Mouse (Mus musculus): ENCODE measurements around the gene Umod. TPM values are rescaled to one million over a fixed set of nuclear protein-coding genes. Genes with fewer than 3 reads are reported as not detected.
A peak's percentile ranks its signal among the peaks of the same experiment; 100 is the strongest.

The Umod gene
- total RNA-seq, 1 experiment, result not detected

DNA sequence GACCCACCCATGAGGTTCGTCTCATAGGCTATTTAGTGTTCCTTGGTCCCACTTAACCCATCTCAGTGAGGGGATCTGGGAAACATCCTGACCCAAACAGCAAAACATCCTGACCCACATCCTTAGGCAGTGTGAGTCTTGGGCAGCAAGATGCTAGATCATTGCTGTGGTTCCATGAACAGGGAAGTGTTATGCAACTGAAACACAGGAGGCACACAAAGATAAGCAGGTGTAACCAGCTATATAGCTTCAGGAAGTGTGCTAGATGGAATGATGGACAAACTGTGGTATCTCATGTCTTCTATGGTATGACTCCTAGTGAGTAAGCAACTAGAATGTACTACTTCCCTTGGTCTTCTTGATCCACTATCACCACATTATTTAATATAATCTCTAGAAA lies 37.1 kb downstream of the Umod start:
- Histone ChIP-seq H3K4me3 (ENCODE audit: insufficient read depth in 1 of 2, low read depth in 1 of 2, low read length in 2 of 2, poor library complexity in 1 of 2, severe bottlenecking in 1 of 2) (no peak overlapping the region), H3K36me3 (ENCODE audit: control insufficient read depth, insufficient read depth, low read length, poor library complexity, severe bottlenecking) (no peaks in the 10 kb centered on the region), H3K4me1 (ENCODE audit: control insufficient read depth in 2 of 2, insufficient read depth in 2 of 2, low read length in 2 of 2, poor library complexity in 1 of 2) (no peaks in the 10 kb centered on the region), H3K9ac (ENCODE audit: insufficient read depth, low read depth, low read length, poor library complexity, severe bottlenecking) (no peak overlapping the region), H3K9me3 (ENCODE audit: control insufficient read depth, insufficient read depth, low read depth, low read length) (no peaks in the 10 kb centered on the region), H3K27ac (ENCODE audit: insufficient read depth, low read depth, low read length, poor library complexity, severe bottlenecking) (no peak overlapping the region)
- in situ Hi-C loops (cut with MboI; ENCODE audit: low sequenced_read_pairs in 2 of 2, unreplicated experiment in 2 of 2), result no loop called here
- no peak for DNase-seq (ENCODE audit: low read depth, low spot score)
- TF ChIP-seq HCFC1 (IDR thresholded peaks at IDR 0.05; ENCODE audit: borderline replicate concordance, insufficient read depth, low read length), result no peak
- TF ChIP-seq MAFK (IDR thresholded peaks at IDR 0.05; ENCODE audit: insufficient read depth, low read depth, low read length), result no peak
- TF ChIP-seq ZC3H11A (IDR thresholded peaks at IDR 0.05; ENCODE audit: borderline replicate concordance, low read depth, low read length), result no peak
- no peak for TF ChIP-seq ZNF384 (IDR thresholded peaks at IDR 0.05; ENCODE audit: low read depth, low read length)
- no peak for TF ChIP-seq CHD2 (IDR thresholded peaks at IDR 0.05; ENCODE audit: low read depth, low read length)

DNA sequence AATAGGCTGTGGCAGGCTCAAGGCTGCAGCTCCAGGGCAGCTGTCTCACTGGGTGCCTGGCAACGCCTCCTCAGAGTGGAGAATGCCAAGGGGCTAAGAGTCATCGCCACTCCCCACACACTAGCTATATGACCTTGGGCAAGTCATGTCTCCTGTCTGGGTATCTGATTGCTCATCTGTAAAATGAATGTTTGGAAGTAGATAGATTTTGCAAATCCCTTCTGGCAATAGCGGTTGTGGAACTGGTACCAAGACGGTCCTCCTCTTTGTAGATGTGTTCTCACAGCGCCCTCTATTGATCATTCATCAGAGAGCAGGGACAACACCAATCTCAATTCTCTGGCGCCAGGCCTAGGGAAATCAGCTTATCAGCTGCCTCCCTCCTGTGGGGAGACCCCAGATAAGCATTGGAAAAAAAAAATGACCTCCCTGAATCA lies 51.9 kb downstream of the Umod start:
- peak; percentile 85 for TF ChIP-seq ZC3H11A (IDR thresholded peaks at IDR 0.05; ENCODE audit: borderline replicate concordance, low read depth, low read length)
- TF ChIP-seq ZNF384 (IDR thresholded peaks at IDR 0.05; ENCODE audit: low read depth, low read length), result peak; percentile 64; the same call in 1 of the 2 replicates
- no peak for TF ChIP-seq MAFK (IDR thresholded peaks at IDR 0.05; ENCODE audit: insufficient read depth, low read depth, low read length)
- no peak for TF ChIP-seq CHD2 (IDR thresholded peaks at IDR 0.05; ENCODE audit: low read depth, low read length)
- TF ChIP-seq HCFC1 (IDR thresholded peaks at IDR 0.05; ENCODE audit: borderline replicate concordance, insufficient read depth, low read length), result no peak
- Histone ChIP-seq H3K4me3 (ENCODE audit: insufficient read depth in 1 of 2, low read depth in 1 of 2, low read length in 2 of 2, poor library complexity in 1 of 2, severe bottlenecking in 1 of 2) (no peak overlapping the region), H3K36me3 (ENCODE audit: control insufficient read depth, insufficient read depth, low read length, poor library complexity, severe bottlenecking) (no peaks in the 10 kb centered on the region), H3K4me1 (ENCODE audit: control insufficient read depth in 2 of 2, insufficient read depth in 2 of 2, low read length in 2 of 2, poor library complexity in 1 of 2) (no peaks in the 10 kb centered on the region), H3K9ac (ENCODE audit: insufficient read depth, low read depth, low read length, poor library complexity, severe bottlenecking) (no peak overlapping the region), H3K9me3 (ENCODE audit: control insufficient read depth, insufficient read depth, low read depth, low read length) (no peaks in the 10 kb centered on the region), H3K27ac (ENCODE audit: insufficient read depth, low read depth, low read length, poor library complexity, severe bottlenecking) (no peak overlapping the region)
- peak; percentile 48 for DNase-seq (ENCODE audit: low read depth, low spot score)
- in situ Hi-C loops (cut with MboI; ENCODE audit: low sequenced_read_pairs in 2 of 2, unreplicated experiment in 2 of 2), result loop anchor here in 1 of 2 experiments (5.0 kb wide), 1 partner anchor 415 kb away; no protein-coding TSS in a partner anchor

DNA sequence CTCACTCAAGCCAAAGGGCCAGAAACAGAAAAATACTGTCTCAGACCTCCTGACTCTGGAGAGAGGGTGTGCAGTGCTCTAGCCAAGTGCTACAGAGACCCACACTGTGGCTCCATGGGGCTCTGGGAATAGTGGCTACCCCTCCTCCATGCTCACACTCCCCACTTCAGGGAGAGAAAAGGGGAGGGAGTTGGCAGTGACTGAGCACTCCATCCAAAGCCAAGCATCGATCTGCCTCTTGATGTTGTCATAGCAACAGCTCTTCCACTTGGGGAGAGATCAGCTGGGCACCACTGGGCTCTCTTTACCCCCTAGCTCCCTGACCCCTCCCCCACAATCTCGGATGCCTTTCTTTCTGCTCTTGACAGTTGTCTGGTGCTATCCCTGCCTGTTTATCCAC lies 58.4 kb downstream of the Umod start:
- TF ChIP-seq CHD2 (IDR thresholded peaks at IDR 0.05; ENCODE audit: low read depth, low read length) (no peak), ZC3H11A (IDR thresholded peaks at IDR 0.05; ENCODE audit: borderline replicate concordance, low read depth, low read length) (no peak), MAFK (IDR thresholded peaks at IDR 0.05; ENCODE audit: insufficient read depth, low read depth, low read length) (no peak), HCFC1 (IDR thresholded peaks at IDR 0.05; ENCODE audit: borderline replicate concordance, insufficient read depth, low read length) (no peak), ZNF384 (IDR thresholded peaks at IDR 0.05; ENCODE audit: low read depth, low read length) (no peak)
- H3K4me3 ChIP-seq (ENCODE audit: insufficient read depth in 1 of 2, low read depth in 1 of 2, low read length in 2 of 2, poor library complexity in 1 of 2, severe bottlenecking in 1 of 2), result no peak overlapping the region
- no peaks in the 10 kb centered on the region for H3K4me1 ChIP-seq (ENCODE audit: control insufficient read depth in 2 of 2, insufficient read depth in 2 of 2, low read length in 2 of 2, poor library complexity in 1 of 2)
- no peak overlapping the region for H3K9ac ChIP-seq (ENCODE audit: insufficient read depth, low read depth, low read length, poor library complexity, severe bottlenecking)
- DNase-seq (ENCODE audit: low read depth, low spot score), result no peak
- H3K9me3 ChIP-seq (ENCODE audit: control insufficient read depth, insufficient read depth, low read depth, low read length), result no peaks in the 10 kb centered on the region
- H3K36me3 ChIP-seq (ENCODE audit: control insufficient read depth, insufficient read depth, low read length, poor library complexity, severe bottlenecking), result no peaks in the 10 kb centered on the region
- H3K27ac ChIP-seq (ENCODE audit: insufficient read depth, low read depth, low read length, poor library complexity, severe bottlenecking), result no peak overlapping the region
- in situ Hi-C loops (cut with MboI; ENCODE audit: low sequenced_read_pairs in 2 of 2, unreplicated experiment in 2 of 2), result no loop called here

DNA sequence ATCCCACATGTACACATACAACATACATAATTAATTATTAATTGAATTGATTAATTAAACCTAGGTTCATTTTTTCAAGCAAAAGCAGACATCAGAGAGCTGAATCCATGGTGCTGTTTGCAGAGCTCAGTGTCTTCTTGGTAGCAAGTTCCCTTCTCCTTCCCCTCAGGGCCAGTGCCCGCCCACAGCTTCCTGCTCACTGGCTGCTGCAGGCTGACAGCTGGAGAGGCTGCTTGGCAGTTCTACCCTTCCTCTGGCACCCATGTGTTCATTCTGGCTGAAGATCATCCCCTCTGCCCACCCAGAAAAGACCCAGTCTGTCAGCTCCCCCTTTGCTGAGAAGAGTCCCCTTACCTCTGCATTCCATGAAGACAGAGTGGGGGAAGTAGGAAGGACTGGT lies 60.6 kb downstream of the Umod start:
- no peak for DNase-seq (ENCODE audit: low read depth, low spot score)
- Histone ChIP-seq H3K36me3 (ENCODE audit: control insufficient read depth, insufficient read depth, low read length, poor library complexity, severe bottlenecking) (no peaks in the 10 kb centered on the region), H3K9ac (ENCODE audit: insufficient read depth, low read depth, low read length, poor library complexity, severe bottlenecking) (no peak overlapping the region), H3K4me3 (ENCODE audit: insufficient read depth in 1 of 2, low read depth in 1 of 2, low read length in 2 of 2, poor library complexity in 1 of 2, severe bottlenecking in 1 of 2) (no peak overlapping the region), H3K9me3 (ENCODE audit: control insufficient read depth, insufficient read depth, low read depth, low read length) (no peaks in the 10 kb centered on the region), H3K27ac (ENCODE audit: insufficient read depth, low read depth, low read length, poor library complexity, severe bottlenecking) (no peak overlapping the region), H3K4me1 (ENCODE audit: control insufficient read depth in 2 of 2, insufficient read depth in 2 of 2, low read length in 2 of 2, poor library complexity in 1 of 2) (no peaks in the 10 kb centered on the region)
- in situ Hi-C loops (cut with MboI; ENCODE audit: low sequenced_read_pairs in 2 of 2, unreplicated experiment in 2 of 2), result no loop called here
- TF ChIP-seq CHD2 (IDR thresholded peaks at IDR 0.05; ENCODE audit: low read depth, low read length) (no peak), HCFC1 (IDR thresholded peaks at IDR 0.05; ENCODE audit: borderline replicate concordance, insufficient read depth, low read length) (no peak), MAFK (IDR thresholded peaks at IDR 0.05; ENCODE audit: insufficient read depth, low read depth, low read length) (no peak), ZC3H11A (IDR thresholded peaks at IDR 0.05; ENCODE audit: borderline replicate concordance, low read depth, low read length) (no peak), ZNF384 (IDR thresholded peaks at IDR 0.05; ENCODE audit: low read depth, low read length) (no peak)

Other genes starting within 250 kb of the Umod start
- gene Gp2, start 20.0 kb downstream of the Umod start, total RNA-seq (2012; rRNA removed), result not detected in 2 replicates
- not detected in 2 replicates for gene Acsm5, start 40.2 kb upstream of the Umod start, total RNA-seq (2012; rRNA removed)
- gene Pdilt, start 44.2 kb upstream of the Umod start, total RNA-seq (2012; rRNA removed), result not detected in 2 replicates
- gene Acsm2, start 75.1 kb upstream of the Umod start, total RNA-seq (2012; rRNA removed), result not detected in 2 replicates
- not detected in 2 replicates for gene Acsm1, start 127.7 kb upstream of the Umod start, total RNA-seq (2012; rRNA removed)
- 2.2 and 3.2 TPM in 2 replicates for gene Acsm4, start 210.7 kb upstream of the Umod start, total RNA-seq (2012; rRNA removed)
- 60.5 and 64.1 TPM in 2 replicates for gene Thumpd1, start 241.5 kb upstream of the Umod start, total RNA-seq (2012; rRNA removed)